Mouse (Mus musculus): ENCODE data around the gene Mical3.
A peak's percentile ranks its signal among the peaks of the same experiment; 100 is the strongest.

Mical3 gene

GRCm38 (mm10) chr6:121130773-121131172 is at the start of gene Mical3:
Gene Mical3 (minus strand): TSS chr6:121130999.
- DNase-seq (ENCODE audit: low read depth, low spot score), result peak; percentile 30

- no peak for DNase-seq (ENCODE audit: low read depth, low spot score)
These were observed 49.0 kb upstream of the Mical3 start for GRCm38 (mm10) chr6:121179846-121180245.

GRCm38 (mm10) chr6:121178700-121179358 is 48.0 kb upstream of the Mical3 start:
- DNase-seq (ENCODE audit: low read depth, low spot score), result peak; percentile 65

DNA sequence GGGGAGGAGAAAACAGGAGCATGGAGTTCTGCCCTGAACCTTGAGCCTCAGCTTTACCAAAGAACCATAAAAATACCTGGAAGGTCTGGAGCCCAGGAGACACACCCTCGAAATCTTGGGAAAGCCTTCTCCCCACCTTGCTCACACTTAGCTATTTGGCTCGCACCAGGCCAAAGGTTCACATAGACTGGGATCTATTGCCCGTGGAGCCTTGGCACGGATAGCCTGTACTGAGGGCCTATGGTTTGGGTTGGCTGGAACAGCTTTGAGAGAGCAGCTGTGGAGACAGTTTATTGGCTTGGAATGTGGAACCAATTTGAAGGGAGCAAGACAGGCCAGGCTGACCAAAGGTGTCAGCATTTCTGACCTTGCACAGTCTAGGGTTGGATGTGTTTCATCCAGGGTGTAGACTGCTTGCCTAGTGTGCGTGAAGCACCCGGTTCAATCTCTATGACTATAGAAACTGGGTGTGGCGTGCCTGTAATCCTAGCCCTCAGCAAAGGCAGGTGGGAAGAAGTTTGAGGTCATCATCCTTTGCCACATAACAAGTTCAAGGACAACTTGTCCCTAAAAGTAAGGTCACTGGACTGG is 46.4 kb upstream of the Mical3 start:
- DNase-seq (ENCODE audit: low read depth, low spot score), result no peak

DNA sequence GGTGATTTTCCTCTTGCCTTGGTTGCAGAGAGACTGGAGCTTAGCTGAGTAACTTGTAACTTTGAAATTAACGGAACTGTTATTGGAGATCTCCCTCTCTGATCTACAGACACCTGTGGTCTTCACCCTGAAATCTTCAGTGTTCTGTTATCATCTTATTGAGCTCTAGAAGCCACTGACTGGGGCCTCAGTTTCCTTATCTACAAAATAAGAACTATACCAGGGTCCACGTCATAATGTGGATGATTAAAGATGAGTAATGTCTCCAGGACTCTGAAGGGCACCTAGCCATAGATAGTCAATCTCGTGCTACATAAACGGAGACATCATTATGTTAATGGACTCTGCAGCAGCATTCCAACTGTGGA is 45.9 kb upstream of the Mical3 start:
- DNase-seq (ENCODE audit: low read depth, low spot score), result no peak

- no peak for DNase-seq (ENCODE audit: low read depth, low spot score)
These were observed 45.4 kb upstream of the Mical3 start for GRCm38 (mm10) chr6:121176011-121176730.

DNA sequence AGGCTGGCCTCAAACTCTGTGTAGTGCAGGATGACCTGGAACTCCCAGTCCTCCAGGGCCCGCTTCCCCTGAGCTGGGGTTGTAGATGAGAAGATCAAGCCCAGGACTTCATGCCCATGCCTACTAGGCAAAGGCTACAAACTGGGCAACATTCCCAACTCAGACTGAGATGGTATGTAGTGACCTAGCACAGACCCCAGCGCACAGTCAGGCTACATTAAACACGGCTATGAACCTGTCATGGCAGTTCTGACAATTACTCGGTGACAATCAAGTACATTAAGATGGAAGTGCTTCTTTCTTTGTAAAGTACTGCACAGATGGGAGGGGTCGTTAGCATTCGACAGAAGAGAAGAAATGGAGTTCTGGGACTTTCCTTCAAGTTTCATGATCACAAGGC is 44.0 kb upstream of the Mical3 start:
- DNase-seq (ENCODE audit: low read depth, low spot score), result no peak

GRCm38 (mm10) chr6:121173471-121173870 is 42.7 kb upstream of the Mical3 start:
- DNase-seq (ENCODE audit: low read depth, low spot score), result no peak

- no peak for DNase-seq (ENCODE audit: low read depth, low spot score)
These were observed 40.3 kb upstream of the Mical3 start for GRCm38 (mm10) chr6:121171102-121171501.

GRCm38 (mm10) chr6:121167381-121167975 is 36.7 kb upstream of the Mical3 start:
- DNase-seq (ENCODE audit: low read depth, low spot score), result no peak

GRCm38 (mm10) chr6:121166098-121166552 is 35.3 kb upstream of the Mical3 start:
- no peak for DNase-seq (ENCODE audit: low read depth, low spot score)

GRCm38 (mm10) chr6:121162616-121163015 is 31.8 kb upstream of the Mical3 start:
- DNase-seq (ENCODE audit: low read depth, low spot score), result no peak

DNA sequence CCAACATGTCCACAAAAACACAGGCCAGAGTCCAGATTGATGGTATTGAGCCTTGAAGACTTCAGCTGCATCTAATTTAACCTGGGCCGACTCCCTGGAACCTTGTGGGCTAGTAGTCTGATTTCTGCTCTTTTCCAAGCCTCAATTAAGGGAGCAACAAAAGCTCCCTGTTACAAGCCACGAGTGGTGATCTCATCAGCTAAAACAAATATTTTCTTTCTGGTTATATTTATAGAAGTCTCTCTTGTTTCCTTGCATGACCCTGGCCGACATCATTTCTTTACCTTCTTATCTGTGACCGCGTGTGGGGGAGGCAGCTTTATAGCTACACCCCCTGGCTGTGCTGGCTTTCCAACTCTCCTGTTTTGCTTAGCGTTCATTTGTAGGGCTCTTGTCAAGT is 29.3 kb upstream of the Mical3 start:
- DNase-seq (ENCODE audit: low read depth, low spot score), result no peak

GRCm38 (mm10) chr6:121159616-121160015 is 28.8 kb upstream of the Mical3 start:
- DNase-seq (ENCODE audit: low read depth, low spot score), result no peak

DNA sequence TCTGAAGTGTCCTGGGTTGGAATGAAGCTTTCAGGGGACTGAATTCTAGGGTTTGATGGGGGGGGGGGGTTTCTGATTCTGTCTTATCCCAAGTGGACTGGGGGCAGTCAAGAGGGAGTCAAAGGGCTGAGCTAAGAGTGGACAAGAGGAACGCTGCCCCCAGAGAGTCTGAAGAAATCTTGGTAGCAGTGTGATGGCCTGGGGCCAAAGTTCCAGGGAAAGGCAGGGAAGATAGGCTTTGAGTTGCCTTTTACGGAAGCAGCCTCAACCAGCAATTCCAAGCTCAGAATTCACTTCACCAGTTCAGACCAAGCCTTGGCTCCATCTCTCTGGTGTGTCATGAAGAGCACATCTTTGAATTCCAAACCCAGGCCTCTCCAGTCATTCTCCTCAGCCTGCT is 25.2 kb upstream of the Mical3 start:
- DNase-seq (ENCODE audit: low read depth, low spot score), result no peak

GRCm38 (mm10) chr6:121154451-121155300 is 23.9 kb upstream of the Mical3 start:
- DNase-seq (ENCODE audit: low read depth, low spot score), result no peak

DNA sequence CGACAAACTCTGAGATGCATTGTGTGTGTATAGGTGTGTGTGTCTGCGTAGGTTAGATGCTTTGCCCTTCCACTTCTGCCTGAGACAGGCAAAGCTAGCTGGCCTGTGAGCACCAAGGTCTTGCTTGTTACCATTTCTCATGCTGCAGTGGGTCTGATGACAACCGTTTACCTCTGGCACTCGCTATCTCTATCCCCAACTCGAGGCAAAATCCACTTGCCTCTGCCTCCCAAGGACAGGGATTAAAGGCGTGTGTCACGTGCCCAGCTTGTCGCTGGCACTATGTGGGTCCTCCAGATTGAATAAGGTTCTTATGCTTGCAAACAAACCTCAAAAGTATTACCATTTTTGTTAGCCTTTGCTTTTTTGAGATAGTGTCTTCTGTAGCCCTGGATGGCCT is 22.4 kb upstream of the Mical3 start:
- DNase-seq (ENCODE audit: low read depth, low spot score), result no peak

GRCm38 (mm10) chr6:121151732-121152131 is 20.9 kb upstream of the Mical3 start:
- no peak for DNase-seq (ENCODE audit: low read depth, low spot score)

- DNase-seq (ENCODE audit: low read depth, low spot score), result no peak
These were observed 19.3 kb upstream of the Mical3 start for GRCm38 (mm10) chr6:121150126-121150525.

GRCm38 (mm10) chr6:121149420-121149819 is 18.6 kb upstream of the Mical3 start:
- DNase-seq (ENCODE audit: low read depth, low spot score), result no peak

- no peak for DNase-seq (ENCODE audit: low read depth, low spot score)
These were observed 17.6 kb upstream of the Mical3 start for GRCm38 (mm10) chr6:121148360-121148759.

DNA sequence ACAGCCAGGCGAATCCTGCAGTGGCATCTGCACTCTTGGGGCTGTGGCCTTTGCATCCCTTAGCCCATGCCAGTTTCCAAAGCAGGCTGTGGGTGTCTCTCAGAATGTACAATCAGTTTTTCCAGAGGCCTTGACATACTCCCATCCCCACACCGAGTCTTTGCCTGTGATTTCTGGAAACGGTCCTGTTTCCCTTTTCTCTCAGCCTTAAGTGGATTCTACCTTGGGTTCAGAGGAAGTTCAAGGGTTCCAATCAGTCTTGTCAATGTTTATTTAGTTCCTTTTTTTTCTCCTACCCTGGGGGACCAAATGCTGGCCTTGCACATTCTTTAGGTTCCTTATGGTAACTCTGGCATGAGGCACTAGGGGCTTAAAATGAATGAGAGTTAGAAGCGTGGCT is 16.0 kb upstream of the Mical3 start:
- no peak for DNase-seq (ENCODE audit: low read depth, low spot score)
